Mouse (Mus musculus) testis, adult 2 months (tissue): ENCODE results near the gene Arl4c.

ENCODE experiments used
- CTCF ChIP-seq: fragments of 200-500 bp; IDR thresholded peaks from 2 replicates; pipeline ENCODE4 v1.5.1; 2012; ENCODE audit warnings: low read depth, mild to moderate bottlenecking, inconsistent platforms, low read length, moderate library complexity; ENCODE audit not compliant: control insufficient read depth, insufficient read depth, insufficient replicate concordance
- POLR2A ChIP-seq: fragments of 200-500 bp; IDR thresholded peaks from 2 replicates; pipeline ENCODE4 v1.6.1; 2012; ENCODE audit warnings: low read depth, mild to moderate bottlenecking, inconsistent platforms, low read length, moderate library complexity; ENCODE audit not compliant: control insufficient read depth

DNA sequence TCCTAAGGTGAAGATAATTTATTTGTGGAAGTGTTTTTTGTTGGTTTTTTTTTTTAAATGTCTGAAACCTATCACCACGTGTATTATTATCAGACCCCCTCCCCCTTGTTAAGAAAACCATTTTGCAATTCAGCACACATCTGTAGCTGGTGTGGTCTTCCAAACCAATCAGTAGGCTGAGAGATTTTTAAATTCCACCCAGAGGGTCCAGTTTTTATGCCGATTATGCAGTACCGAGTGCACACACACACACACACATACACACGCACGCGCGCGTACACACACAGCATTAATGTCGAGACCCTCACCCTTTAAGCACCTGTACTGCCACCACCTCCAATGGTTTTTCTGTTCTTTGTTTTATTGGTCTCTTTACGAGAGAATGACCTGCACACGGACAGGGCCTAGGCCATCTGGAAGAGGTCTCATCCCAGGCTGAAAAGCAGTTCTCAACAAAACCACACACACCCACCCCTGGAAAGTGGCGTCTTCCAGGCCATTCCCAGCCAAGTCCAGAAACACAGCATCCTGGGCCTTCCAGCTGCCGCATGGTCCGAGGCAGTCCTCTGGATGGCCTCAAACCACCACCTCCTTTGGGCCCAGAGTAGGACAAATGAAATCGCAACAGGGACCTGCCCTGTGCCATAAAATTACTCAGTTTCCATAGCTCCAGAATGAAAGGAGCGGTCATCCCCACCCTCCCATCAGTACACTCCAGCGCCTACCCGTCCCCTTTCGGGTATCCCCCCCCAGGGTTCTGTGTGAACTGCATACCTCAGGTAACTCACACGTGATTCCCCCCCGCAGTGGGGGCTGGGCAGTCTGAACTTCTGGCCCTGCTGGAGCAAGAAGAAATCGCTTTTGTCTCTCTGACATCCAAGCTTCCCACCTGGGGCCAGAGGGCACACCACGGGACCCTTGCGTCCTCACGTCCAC lies 1.9 kb downstream of the Arl4c start:
- TF ChIP-seq POLR2A, result no peak
- no peak for TF ChIP-seq CTCF
